Mouse (Mus musculus) embryonic fibroblast, embryonic 13.5 days (primary cell): ENCODE data around the gene Cdh11.

Source experiments
- CTCF ChIP-seq: IDR thresholded peaks from 2 replicates; pipeline ENCODE4 v1.5.1; 2011; ENCODE audit warnings: mild to moderate bottlenecking, control low read depth, low read length, moderate library complexity, borderline replicate concordance; ENCODE audit not compliant: insufficient read depth
- POLR2A ChIP-seq: IDR thresholded peaks from 2 replicates; pipeline ENCODE4 v1.6.1; 2011; ENCODE audit warnings: low read depth, mild to moderate bottlenecking, control low read depth, low read length, moderate library complexity

- no peak for TF ChIP-seq CTCF
- no peak for TF ChIP-seq POLR2A
Measured at GRCm38 (mm10) chr8:102738395-102738794, 47.0 kb downstream of the Cdh11 start.
